ENCODE assay signal across 10 mouse cellular contexts in the genomic region with DNA sequence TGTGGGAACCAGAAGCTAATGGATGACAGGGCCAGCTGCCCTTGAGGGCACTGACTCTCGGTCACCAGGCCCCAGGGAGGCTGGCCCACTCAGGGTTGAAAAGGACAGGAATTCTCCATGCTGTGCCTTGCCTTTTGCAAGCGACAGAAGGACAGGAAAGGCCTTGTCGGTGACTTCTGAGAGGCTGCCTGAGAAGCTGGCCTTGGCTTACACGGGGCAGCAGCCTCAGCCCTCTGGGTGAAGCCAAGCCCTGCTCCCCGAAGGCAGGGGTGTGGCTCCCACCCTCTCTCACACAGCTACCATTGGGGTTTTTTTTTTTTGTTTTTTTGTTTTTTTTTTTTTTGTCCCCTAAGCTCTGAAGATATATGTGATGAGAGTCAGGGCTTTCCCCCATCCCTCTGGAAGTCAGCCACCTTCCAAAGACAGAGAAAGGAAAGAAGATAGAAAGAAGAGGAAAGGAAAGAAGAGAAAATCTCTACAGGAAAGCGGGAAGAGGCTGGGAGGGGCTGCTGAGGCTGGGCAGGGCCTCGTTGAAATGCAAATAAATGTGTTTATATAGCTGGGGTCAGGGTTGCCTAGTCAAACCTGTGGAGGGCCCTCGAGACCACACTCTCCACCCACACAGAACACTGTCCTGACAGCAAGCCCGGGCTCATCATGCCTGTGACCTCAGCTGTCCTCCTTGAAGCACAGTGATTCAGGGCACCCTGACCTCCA. TPM values are rescaled to one million over a fixed set of nuclear protein-coding genes. Genes with fewer than 3 reads are reported as not detected.
DNase-seq lines count a peak whose midpoint lies in the region; ATAC-seq lines count a peak whose summit lies in the region.
"Had no signal": no experiment of that assay in that cellular context is flagged by ENCODE, and none has a peak within 500 bp of the region (broad histone marks: within the 10 kb centered on the region; RNA-seq: fewer than 3 reads in every experiment).

No protein-coding gene starts in this region.

- 26% methylated on average over 9 of the region's 9 CpGs for WGBS in heart, embryonic 13.5 days
- 30% methylated on average over 9 of the region's 9 CpGs for WGBS in embryonic facial prominence, embryonic 14.5 days
- 5% methylated on average over 9 of the region's 9 CpGs for WGBS in midbrain, embryonic 13.5 days

- intact Hi-C loops in heart, postnatal 14 days (cut with DNase I), result loop anchor here (2.0 kb wide), 1 partner anchor 284 kb away; no protein-coding TSS in a partner anchor

- no peak overlapping the region for H3K27ac ChIP-seq in heart, embryonic 13.5 days (replicated peaks)
- H3K27ac ChIP-seq in embryonic facial prominence, embryonic 14.5 days (replicated peaks; ENCODE audit: low read depth, low read length), result no peak overlapping the region
- peak overlapping the region; percentile 80 for H3K27ac ChIP-seq in midbrain, embryonic 13.5 days

- H3K27me3 ChIP-seq in heart, embryonic 13.5 days (replicated peaks), result peaks cover 25% of the 10 kb centered on the region
- 0 out of 2 replicates have a peak, but pooled peaks cover 7% of the 10 kb centered on the region for H3K27me3 ChIP-seq in embryonic facial prominence, embryonic 14.5 days (replicated peaks; ENCODE audit: control insufficient read depth, insufficient read depth, low read length)
- peaks cover 6% of the 10 kb centered on the region; the same call in 1 of the 2 replicates for H3K27me3 ChIP-seq in midbrain, embryonic 13.5 days

- H3K4me1 ChIP-seq in heart, embryonic 13.5 days, result peaks cover 39% of the 10 kb centered on the region
- 0 out of 2 replicates have a peak, but pooled peaks cover 4% of the 10 kb centered on the region for H3K4me1 ChIP-seq in embryonic facial prominence, embryonic 14.5 days (ENCODE audit: control insufficient read depth, insufficient read depth, low read length)
- peaks cover 75% of the 10 kb centered on the region for H3K4me1 ChIP-seq in midbrain, embryonic 13.5 days (replicated peaks)

- H3K36me3 ChIP-seq in heart, embryonic 13.5 days, result no peaks in the 10 kb centered on the region
- H3K36me3 ChIP-seq in embryonic facial prominence, embryonic 14.5 days (ENCODE audit: control insufficient read depth, insufficient read depth, low read length), result no peaks in the 10 kb centered on the region
- H3K36me3 ChIP-seq in midbrain, embryonic 13.5 days, result no peaks in the 10 kb centered on the region; the same call in 1 of the 2 replicates
- H3K36me3 ChIP-seq: G1E had no signal

- 0 out of 2 replicates have a peak overlapping the region, but pooled peaks have one; percentile 21 for H3K9ac ChIP-seq in heart, embryonic 13.5 days
- peak overlapping the region; percentile 14; the same call in 1 of the 2 replicates for H3K9ac ChIP-seq in embryonic facial prominence, embryonic 14.5 days (ENCODE audit: low read depth, low read length)
- peak overlapping the region; percentile 99 for H3K9ac ChIP-seq in midbrain, embryonic 13.5 days (replicated peaks)

- H3K4me2 ChIP-seq in heart, embryonic 13.5 days, result no peak overlapping the region
- no peak overlapping the region for H3K4me2 ChIP-seq in embryonic facial prominence, embryonic 14.5 days (ENCODE audit: low read depth, low read length)
- peak overlapping the region; percentile 84 for H3K4me2 ChIP-seq in midbrain, embryonic 13.5 days (replicated peaks)

- no peaks in the 10 kb centered on the region for H3K9me3 ChIP-seq in heart, embryonic 13.5 days
- H3K9me3 ChIP-seq in embryonic facial prominence, embryonic 14.5 days (ENCODE audit: control insufficient read depth, low read length), result no peaks in the 10 kb centered on the region
- no peaks in the 10 kb centered on the region for H3K9me3 ChIP-seq in midbrain, embryonic 13.5 days
- H3K9me3 ChIP-seq: G1E had no signal

- no peak overlapping the region for H3K4me3 ChIP-seq in heart, embryonic 13.5 days
- no peak overlapping the region for H3K4me3 ChIP-seq in embryonic facial prominence, embryonic 14.5 days (ENCODE audit: low read depth, low read length)
- H3K4me3 ChIP-seq in midbrain, embryonic 13.5 days (replicated peaks), result peak overlapping the region; percentile 95

- no peak for DNase-seq in heart, postnatal 14 days
- DNase-seq in CD4-positive helper T cell, adult 2 months (ENCODE audit: low read depth, low spot score), result peak; percentile 31
- peak; percentile 23 for DNase-seq in embryonic facial prominence, embryonic 14.5 days (ENCODE audit: low spot score)
- DNase-seq in layer of hippocampus, adult 11-12 months (ENCODE audit: low spot score), result no peak
- DNase-seq: cerebellum, postnatal 25 days had no signal

- ATAC-seq in heart, embryonic 13.5 days (ENCODE audit: extremely low read depth, insufficient number of reproducible peaks, low FRiP score, low TSS enrichment), result no peak
- no peak for ATAC-seq in embryonic facial prominence, embryonic 14.5 days (ENCODE audit: low read depth)
- ATAC-seq in midbrain, embryonic 13.5 days, result no peak
- no peak for ATAC-seq in megakaryocyte, adult 5-6 weeks (ENCODE audit: poor library complexity, severe bottlenecking)
- no peak for ATAC-seq in frontal cortex, adult (ENCODE audit: low TSS enrichment)

RNA-seq across cellular contexts. Expression of gene Trp53i11, which starts 3.6 kb away (rescaled TPM):
- 24.5 TPM in 2 replicates for polyA plus RNA-seq in heart, embryonic 13.5 days (2015; fragmentation: Nextera tagmentation; extraction: Ambion mirVana)
- 10 to 100 TPM; 67.8 to 68.8 TPM for total RNA-seq in heart, postnatal 14 days (2021)
- 33.6 and 37.5 TPM in 2 replicates for polyA plus RNA-seq in embryonic facial prominence, embryonic 14.5 days (2014; fragmentation: Nextera tagmentation; extraction: Ambion mirVana)
- 136 and 138 TPM in 2 replicates for polyA plus RNA-seq in midbrain, embryonic 13.5 days (2015; fragmentation: Nextera tagmentation; extraction: Ambion mirVana)
- 2.2 and 4.5 TPM in 2 replicates for total RNA-seq in megakaryocyte, adult 5-6 weeks (2015)
- 2.8 TPM in 2 replicates for total RNA-seq in megakaryocyte, adult 5-6 weeks (2017)
- total RNA-seq: G1E had no signal
- polyA plus RNA-seq: G1E had no signal

Comparison
In these comparisons a context has a peak if more than half of its experiments do, and no peak if none do; other contexts are left out.
1. H3K9ac ChIP-seq: peak in every context shown above with its lines; median percentile 99 in midbrain, embryonic 13.5 days; 21 in heart, embryonic 13.5 days; 14 in embryonic facial prominence, embryonic 14.5 days.
2. DNase-seq: peak in CD4-positive helper T cell, adult 2 months (single experiment) and embryonic facial prominence, embryonic 14.5 days (single experiment); none in heart, postnatal 14 days (0 of 2) and layer of hippocampus, adult 11-12 months (single experiment).